Mouse (Mus musculus): ENCODE measurements around the gene Hist1h2ag. TPM values are rescaled to one million over a fixed set of nuclear protein-coding genes. Genes with fewer than 3 reads are reported as not detected.

Hist1h2ag gene
- polyA plus RNA-seq, 1 experiment: not detected

GRCm38 (mm10) chr13:22013716-22014115 lies 29.0 kb downstream of the Hist1h2ag start:
- Histone ChIP-seq H3K27me3 (replicated peaks; ENCODE audit: control insufficient read depth, insufficient read depth, low read length) (peaks cover 11% of the 10 kb centered on the region), H3K36me3 (ENCODE audit: control insufficient read depth, insufficient read depth, low read length) (no peaks in the 10 kb centered on the region), H3K4me1 (ENCODE audit: control insufficient read depth, insufficient read depth, low read length) (no peaks in the 10 kb centered on the region), H3K4me3 (ENCODE audit: insufficient read depth, low read depth, low read length) (no peak overlapping the region), H3K27ac (ENCODE audit: insufficient read depth, low read depth, low read length) (no peak overlapping the region)
- 17% methylated on average over 13 of the region's 13 CpGs for WGBS
- TF ChIP-seq POLR2A (IDR thresholded peaks at IDR 0.05; ENCODE audit: low read depth, low read length) (no peak), CTCF (conservative IDR thresholded peaks at IDR 0.05; ENCODE audit: insufficient read depth, insufficient read length, low read depth, low read length) (no peak)
- peak; percentile 4 for DNase-seq

GRCm38 (mm10) chr13:22009642-22010041 lies 33.1 kb downstream of the Hist1h2ag start, which contains the start of gene Prss16:
Gene Prss16, minus strand, starts transcription at chr13:22009742.
- H3K4me3 ChIP-seq (ENCODE audit: insufficient read depth, low read depth, low read length): no peak within 1 kb of the TSS
- no peak for DNase-seq
- no peak for TF ChIP-seq POLR2A (IDR thresholded peaks at IDR 0.05; ENCODE audit: low read depth, low read length)
- TF ChIP-seq CTCF (conservative IDR thresholded peaks at IDR 0.05; ENCODE audit: insufficient read depth, insufficient read length, low read depth, low read length): no peak
- no peak within 1 kb of the TSS for H3K27ac ChIP-seq (ENCODE audit: insufficient read depth, low read depth, low read length)
- 0 out of 2 replicates have a peak, but pooled peaks cover 3% of the 10 kb centered on the region for H3K4me1 ChIP-seq (ENCODE audit: control insufficient read depth, insufficient read depth, low read length)
- no peaks in the 10 kb centered on the region for H3K36me3 ChIP-seq (ENCODE audit: control insufficient read depth, insufficient read depth, low read length)
- H3K27me3 ChIP-seq (replicated peaks; ENCODE audit: control insufficient read depth, insufficient read depth, low read length): peaks cover 22% of the 10 kb centered on the region
- WGBS: 41% methylated on average over 7 of the region's 7 CpGs

- DNase-seq: no peak
- 84% methylated on average over 3 of the region's 3 CpGs for WGBS
- Histone ChIP-seq H3K27me3 (replicated peaks; ENCODE audit: control insufficient read depth, insufficient read depth, low read length) (peaks cover 16% of the 10 kb centered on the region), H3K27ac (ENCODE audit: insufficient read depth, low read depth, low read length) (no peak overlapping the region), H3K4me1 (ENCODE audit: control insufficient read depth, insufficient read depth, low read length) (0 out of 2 replicates have a peak, but pooled peaks cover 3% of the 10 kb centered on the region), H3K4me3 (ENCODE audit: insufficient read depth, low read depth, low read length) (no peak overlapping the region), H3K36me3 (ENCODE audit: control insufficient read depth, insufficient read depth, low read length) (no peaks in the 10 kb centered on the region)
- TF ChIP-seq POLR2A (IDR thresholded peaks at IDR 0.05; ENCODE audit: low read depth, low read length): no peak
- TF ChIP-seq CTCF (conservative IDR thresholded peaks at IDR 0.05; ENCODE audit: insufficient read depth, insufficient read length, low read depth, low read length): no peak
These were observed 34.0 kb downstream of the Hist1h2ag start for GRCm38 (mm10) chr13:22008707-22009106.

GRCm38 (mm10) chr13:22007872-22008271 lies 34.9 kb downstream of the Hist1h2ag start:
- Histone ChIP-seq H3K4me1 (ENCODE audit: control insufficient read depth, insufficient read depth, low read length) (0 out of 2 replicates have a peak, but pooled peaks cover 3% of the 10 kb centered on the region), H3K27ac (ENCODE audit: insufficient read depth, low read depth, low read length) (no peak overlapping the region), H3K27me3 (replicated peaks; ENCODE audit: control insufficient read depth, insufficient read depth, low read length) (peaks cover 13% of the 10 kb centered on the region), H3K4me3 (ENCODE audit: insufficient read depth, low read depth, low read length) (no peak overlapping the region), H3K36me3 (ENCODE audit: control insufficient read depth, insufficient read depth, low read length) (no peaks in the 10 kb centered on the region)
- WGBS: 50% methylated on average over 7 of the region's 7 CpGs
- no peak for DNase-seq
- TF ChIP-seq CTCF (conservative IDR thresholded peaks at IDR 0.05; ENCODE audit: insufficient read depth, insufficient read length, low read depth, low read length) (no peak), POLR2A (IDR thresholded peaks at IDR 0.05; ENCODE audit: low read depth, low read length) (no peak)

GRCm38 (mm10) chr13:22007121-22007510 lies 35.6 kb downstream of the Hist1h2ag start:
- Histone ChIP-seq H3K36me3 (ENCODE audit: control insufficient read depth, insufficient read depth, low read length) (no peaks in the 10 kb centered on the region), H3K27me3 (replicated peaks; ENCODE audit: control insufficient read depth, insufficient read depth, low read length) (peaks cover 12% of the 10 kb centered on the region), H3K4me1 (ENCODE audit: control insufficient read depth, insufficient read depth, low read length) (0 out of 2 replicates have a peak, but pooled peaks cover 3% of the 10 kb centered on the region), H3K4me3 (ENCODE audit: insufficient read depth, low read depth, low read length) (no peak overlapping the region), H3K27ac (ENCODE audit: insufficient read depth, low read depth, low read length) (no peak overlapping the region)
- no peak for TF ChIP-seq POLR2A (IDR thresholded peaks at IDR 0.05; ENCODE audit: low read depth, low read length)
- TF ChIP-seq CTCF (conservative IDR thresholded peaks at IDR 0.05; ENCODE audit: insufficient read depth, insufficient read length, low read depth, low read length): no peak
- WGBS: 12% methylated on average over 18 of the region's 18 CpGs
- DNase-seq: no peak

GRCm38 (mm10) chr13:22006334-22007120 lies 36.2 kb downstream of the Hist1h2ag start:
- TF ChIP-seq CTCF (conservative IDR thresholded peaks at IDR 0.05; ENCODE audit: insufficient read depth, insufficient read length, low read depth, low read length) (no peak), POLR2A (IDR thresholded peaks at IDR 0.05; ENCODE audit: low read depth, low read length) (no peak)
- peak overlapping the region; percentile 40 for H3K4me3 ChIP-seq (ENCODE audit: insufficient read depth, low read depth, low read length)
- H3K4me1 ChIP-seq (ENCODE audit: control insufficient read depth, insufficient read depth, low read length): 0 out of 2 replicates have a peak, but pooled peaks cover 3% of the 10 kb centered on the region
- WGBS: 1% methylated on average over 38 of the region's 38 CpGs
- no peak overlapping the region for H3K27ac ChIP-seq (ENCODE audit: insufficient read depth, low read depth, low read length)
- DNase-seq: peak; percentile 51
- no peaks in the 10 kb centered on the region for H3K36me3 ChIP-seq (ENCODE audit: control insufficient read depth, insufficient read depth, low read length)
- H3K27me3 ChIP-seq (replicated peaks; ENCODE audit: control insufficient read depth, insufficient read depth, low read length): peaks cover 12% of the 10 kb centered on the region

GRCm38 (mm10) chr13:22005605-22006333 lies 37.0 kb downstream of the Hist1h2ag start:
- TF ChIP-seq CTCF (conservative IDR thresholded peaks at IDR 0.05; ENCODE audit: insufficient read depth, insufficient read length, low read depth, low read length) (no peak), POLR2A (IDR thresholded peaks at IDR 0.05; ENCODE audit: low read depth, low read length) (no peak)
- peak overlapping the region; percentile 40 for H3K4me3 ChIP-seq (ENCODE audit: insufficient read depth, low read depth, low read length)
- peak; percentile 35 for DNase-seq
- H3K27me3 ChIP-seq (replicated peaks; ENCODE audit: control insufficient read depth, insufficient read depth, low read length): peaks cover 12% of the 10 kb centered on the region
- H3K4me1 ChIP-seq (ENCODE audit: control insufficient read depth, insufficient read depth, low read length): 0 out of 2 replicates have a peak, but pooled peaks cover 3% of the 10 kb centered on the region
- WGBS: under 1% methylated on average over 45 of the region's 45 CpGs
- no peaks in the 10 kb centered on the region for H3K36me3 ChIP-seq (ENCODE audit: control insufficient read depth, insufficient read depth, low read length)
- H3K27ac ChIP-seq (ENCODE audit: insufficient read depth, low read depth, low read length): no peak overlapping the region

Measured in kidney, adult 2 months (tissue).